Mouse (Mus musculus): ENCODE results near the gene Gm5447. TPM values are rescaled to one million over a fixed set of nuclear protein-coding genes. Genes with fewer than 3 reads are reported as not detected.

The Gm5447 gene
- polyA plus RNA-seq, 1 experiment from 2014 or later = not detected

DNA sequence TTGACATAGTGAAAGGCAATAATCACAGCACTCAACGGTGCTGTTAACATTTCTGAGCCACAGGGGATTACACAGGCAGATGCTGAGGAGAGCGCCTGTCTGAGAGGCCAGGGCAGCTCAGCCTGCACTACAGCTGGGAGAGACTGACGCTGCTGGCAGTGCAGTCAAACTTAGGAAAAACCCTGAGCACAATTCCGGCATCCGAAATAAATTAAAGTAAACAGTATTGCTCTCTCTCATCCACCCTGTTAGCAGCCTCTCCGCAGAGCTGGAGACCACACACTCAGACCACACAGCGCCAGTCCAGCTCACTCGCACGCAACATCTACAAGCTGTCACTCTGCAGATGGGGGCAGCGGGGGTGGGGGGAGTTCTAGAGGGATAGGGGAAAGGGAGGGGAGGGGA is 7.5 kb upstream of the Gm5447 start:
- peak; percentile 60 for ATAC-seq (ENCODE audit: low read depth)
- peaks cover 22% of the 10 kb centered on the region for H3K4me1 ChIP-seq (replicated peaks)
- H3K4me2 ChIP-seq = peak overlapping the region; percentile 50
- H3K4me3 ChIP-seq = peak overlapping the region; percentile 20
- H3K9me3 ChIP-seq = no peaks in the 10 kb centered on the region
- H3K27ac ChIP-seq (replicated peaks) = peak overlapping the region; percentile 54
- no peaks in the 10 kb centered on the region for H3K27me3 ChIP-seq
- peak overlapping the region; percentile 47; the same call in 1 of the 2 replicates for H3K9ac ChIP-seq
- H3K36me3 ChIP-seq = no peaks in the 10 kb centered on the region
- 9% methylated on average over 10 of the region's 10 CpGs for WGBS

DNA sequence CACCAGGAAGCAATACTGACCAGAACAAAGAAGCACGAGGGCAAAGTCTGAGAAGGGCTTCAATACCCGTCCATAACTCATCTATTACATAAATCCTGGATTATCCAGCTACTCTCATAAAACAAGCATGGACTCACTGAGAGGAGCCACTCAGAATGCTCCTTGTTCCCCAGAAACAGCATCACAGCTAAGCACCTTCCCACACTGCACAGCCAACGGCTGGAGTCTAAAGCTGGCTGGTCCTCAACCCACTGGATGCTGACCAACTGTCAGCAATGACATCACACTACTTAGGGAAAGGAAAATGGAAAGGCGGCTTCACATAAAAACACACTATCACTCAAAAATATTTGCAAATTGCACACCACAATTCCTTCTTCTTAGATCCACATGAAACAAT is 5.7 kb upstream of the Gm5447 start:
- H3K27ac ChIP-seq (replicated peaks) = no peak overlapping the region
- H3K9me3 ChIP-seq = no peaks in the 10 kb centered on the region
- no peak overlapping the region for H3K9ac ChIP-seq
- no peak for ATAC-seq (ENCODE audit: low read depth)
- peaks cover 32% of the 10 kb centered on the region for H3K4me1 ChIP-seq (replicated peaks)
- H3K4me2 ChIP-seq = no peak overlapping the region
- no peaks in the 10 kb centered on the region for H3K27me3 ChIP-seq
- WGBS = 63% methylated on average over 4 of the region's 4 CpGs
- H3K4me3 ChIP-seq = no peak overlapping the region
- H3K36me3 ChIP-seq = no peaks in the 10 kb centered on the region

DNA sequence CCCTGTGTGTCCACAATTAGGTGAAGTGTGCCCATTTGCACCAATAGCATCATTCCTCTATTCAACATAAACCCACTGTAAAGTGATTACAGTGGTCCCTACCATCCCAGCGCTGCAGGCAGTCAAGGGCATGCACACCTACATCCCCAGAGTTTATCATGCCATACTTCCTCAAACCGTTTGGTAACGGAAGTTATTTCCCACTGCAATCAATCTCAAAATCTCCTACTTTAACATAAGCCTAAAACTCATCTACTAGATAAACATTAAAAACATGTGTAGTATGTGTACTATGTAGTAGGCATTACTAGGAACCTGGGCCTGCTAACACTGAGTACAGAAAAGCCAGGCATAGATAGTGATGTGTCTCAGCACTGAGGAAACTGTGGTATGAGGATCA is 3.0 kb upstream of the Gm5447 start:
- no peak overlapping the region for H3K9ac ChIP-seq
- no peaks in the 10 kb centered on the region for H3K36me3 ChIP-seq
- H3K4me2 ChIP-seq = no peak overlapping the region
- ATAC-seq (ENCODE audit: low read depth) = no peak
- H3K27me3 ChIP-seq = no peaks in the 10 kb centered on the region
- WGBS = 96% methylated on average over 3 of the region's 3 CpGs
- peaks cover 32% of the 10 kb centered on the region for H3K4me1 ChIP-seq (replicated peaks)
- H3K9me3 ChIP-seq = no peaks in the 10 kb centered on the region
- H3K27ac ChIP-seq (replicated peaks) = no peak overlapping the region
- no peak overlapping the region for H3K4me3 ChIP-seq

DNA sequence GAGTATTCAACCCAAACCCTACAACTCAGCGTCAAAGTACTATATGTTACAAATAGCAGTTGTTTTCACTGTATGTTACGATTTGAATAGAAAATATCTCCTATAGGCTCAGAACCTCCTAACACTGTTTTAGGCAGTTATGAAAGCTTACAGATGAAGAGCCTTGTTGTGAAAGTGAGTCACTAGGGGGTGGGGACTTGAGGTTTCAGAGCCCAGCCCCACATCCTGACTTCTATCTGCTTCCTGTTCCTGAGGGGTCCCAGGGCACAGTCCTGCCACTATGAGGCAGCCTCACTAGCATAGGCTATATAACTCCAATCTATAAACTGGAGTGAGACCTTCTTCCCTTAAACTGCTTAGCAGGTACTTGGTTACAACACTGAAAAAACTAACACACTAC is 1.9 kb upstream of the Gm5447 start:
- no peak overlapping the region for H3K4me3 ChIP-seq
- no peak overlapping the region for H3K9ac ChIP-seq
- 95% methylated on average over 2 of the region's 2 CpGs for WGBS

DNA sequence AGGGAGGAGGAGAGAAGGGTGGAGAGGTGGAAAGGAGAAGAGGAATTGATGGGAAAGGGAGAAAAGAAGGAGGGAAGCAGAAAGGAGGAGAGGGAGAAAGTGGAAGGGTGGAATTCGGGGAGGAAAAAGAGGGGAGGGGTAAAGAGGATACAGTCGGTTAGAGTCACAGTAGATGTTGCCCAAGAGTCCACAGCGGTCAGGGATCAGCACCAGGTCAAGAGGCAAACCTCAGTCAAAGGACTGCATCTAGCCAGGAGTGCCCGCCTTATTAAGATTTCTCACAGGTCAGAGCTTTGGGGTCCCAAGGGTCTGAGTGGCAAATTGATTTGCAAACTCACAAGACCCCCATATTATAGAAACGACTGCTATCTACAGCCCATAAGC is 235 bp downstream of the Gm5447 start:
- peaks cover 18% of the 10 kb centered on the region for H3K4me1 ChIP-seq (replicated peaks)
- peak; percentile 67 for ATAC-seq (ENCODE audit: low read depth)
- peak overlapping the region; percentile 89; the same call in 1 of the 2 replicates for H3K27ac ChIP-seq (replicated peaks)
- H3K4me3 ChIP-seq = peak overlapping the region; percentile 91
- peak overlapping the region; percentile 68 for H3K4me2 ChIP-seq
- no peaks in the 10 kb centered on the region for H3K27me3 ChIP-seq
- H3K9ac ChIP-seq = peak overlapping the region; percentile 93
- no peaks in the 10 kb centered on the region for H3K36me3 ChIP-seq
- 14% methylated on average over 5 of the region's 5 CpGs for WGBS
- H3K9me3 ChIP-seq = no peaks in the 10 kb centered on the region

More for the DNA sequence above, 1.9 kb upstream of the Gm5447 start:
- H3K4me2 ChIP-seq = no peak overlapping the region
- no peaks in the 10 kb centered on the region for H3K36me3 ChIP-seq
- no peaks in the 10 kb centered on the region for H3K27me3 ChIP-seq
- ATAC-seq (ENCODE audit: low read depth) = no peak
- no peak overlapping the region for H3K27ac ChIP-seq (replicated peaks)
- H3K4me1 ChIP-seq (replicated peaks) = peaks cover 21% of the 10 kb centered on the region
- no peaks in the 10 kb centered on the region for H3K9me3 ChIP-seq

DNA sequence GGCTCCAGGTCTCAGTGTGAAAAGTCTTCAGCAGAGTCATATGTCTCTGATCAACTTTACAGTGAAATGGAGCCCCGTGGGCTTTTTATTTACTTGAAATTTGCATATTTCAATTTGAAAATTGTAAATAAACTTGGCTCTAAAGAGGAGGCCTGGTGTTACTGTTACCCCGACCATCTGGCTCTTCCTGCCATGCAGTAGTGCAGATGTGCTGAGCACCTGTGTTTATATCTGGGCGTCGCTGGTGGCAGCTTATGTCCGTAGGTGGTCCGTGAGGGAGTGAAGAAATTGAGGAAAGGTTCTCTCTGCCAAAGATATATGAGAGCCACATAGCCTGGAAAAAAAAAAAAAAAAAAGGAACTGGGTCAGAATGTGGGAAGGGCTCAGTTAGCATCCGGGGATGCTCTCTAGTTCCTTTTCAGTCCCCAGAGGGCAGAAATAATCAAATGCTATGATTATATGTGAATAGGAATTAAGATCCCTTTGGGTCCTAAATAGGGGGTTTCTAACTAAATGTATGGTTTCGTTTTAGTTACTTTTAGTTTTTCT is 2.6 kb downstream of the Gm5447 start:
- H3K4me3 ChIP-seq = no peak overlapping the region
- H3K36me3 ChIP-seq = no peaks in the 10 kb centered on the region
- no peaks in the 10 kb centered on the region for H3K27me3 ChIP-seq
- no peak for ATAC-seq (ENCODE audit: low read depth)
- H3K4me1 ChIP-seq (replicated peaks) = peaks cover 14% of the 10 kb centered on the region
- H3K9ac ChIP-seq = no peak overlapping the region
- WGBS = 64% methylated on average over 8 of the region's 8 CpGs
- H3K27ac ChIP-seq (replicated peaks) = no peak overlapping the region
- no peaks in the 10 kb centered on the region for H3K9me3 ChIP-seq
- H3K4me2 ChIP-seq = no peak overlapping the region

DNA sequence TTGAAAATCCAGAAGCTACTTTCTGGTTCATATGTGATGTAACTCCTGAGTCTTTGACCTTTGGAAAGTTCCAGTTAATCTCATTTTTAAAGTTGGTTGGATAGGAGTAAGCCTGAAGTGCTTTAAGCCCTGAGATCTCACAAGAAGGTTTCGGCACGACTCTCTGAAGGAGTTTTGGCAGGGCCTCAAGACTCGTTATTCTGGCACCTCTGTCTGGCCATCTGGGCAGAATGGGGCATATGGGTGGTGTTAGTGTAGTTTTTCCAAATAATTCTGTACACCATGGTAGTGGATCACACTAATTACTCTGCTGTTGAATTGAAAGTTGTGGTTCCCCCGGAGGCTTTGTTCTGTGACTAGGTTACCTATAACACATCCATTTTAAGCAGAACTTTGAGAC is 4.2 kb downstream of the Gm5447 start:
- Histone ChIP-seq H3K36me3 (no peaks in the 10 kb centered on the region), H3K9ac (no peak overlapping the region), H3K27ac (replicated peaks) (no peak overlapping the region), H3K4me2 (no peak overlapping the region), H3K4me1 (replicated peaks) (peaks cover 5% of the 10 kb centered on the region), H3K4me3 (no peak overlapping the region), H3K9me3 (no peaks in the 10 kb centered on the region), H3K27me3 (no peaks in the 10 kb centered on the region)
- WGBS = 71% methylated on average over 4 of the region's 4 CpGs
- no peak for ATAC-seq (ENCODE audit: low read depth)

DNA sequence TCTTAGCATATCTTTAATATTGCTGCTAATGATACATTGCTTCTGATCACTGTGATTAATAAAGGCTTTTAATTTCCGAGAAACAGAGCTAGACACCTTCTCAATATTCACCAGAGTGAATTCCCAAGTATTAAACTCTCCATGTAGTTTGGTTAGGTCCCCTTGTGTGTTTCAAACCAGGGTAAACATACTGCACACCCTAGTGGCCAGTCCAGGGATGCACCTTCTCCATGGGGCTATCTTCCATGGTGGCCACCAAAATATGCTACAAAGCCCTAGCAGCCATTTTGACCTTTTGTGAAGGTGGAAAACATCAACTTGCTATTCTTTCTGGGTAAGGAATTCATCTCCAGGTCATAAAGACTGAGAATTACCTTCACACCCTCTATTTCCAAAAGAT is 7.7 kb downstream of the Gm5447 start:
- WGBS = 59% methylated on average over 1 of the region's 1 CpGs

DNA sequence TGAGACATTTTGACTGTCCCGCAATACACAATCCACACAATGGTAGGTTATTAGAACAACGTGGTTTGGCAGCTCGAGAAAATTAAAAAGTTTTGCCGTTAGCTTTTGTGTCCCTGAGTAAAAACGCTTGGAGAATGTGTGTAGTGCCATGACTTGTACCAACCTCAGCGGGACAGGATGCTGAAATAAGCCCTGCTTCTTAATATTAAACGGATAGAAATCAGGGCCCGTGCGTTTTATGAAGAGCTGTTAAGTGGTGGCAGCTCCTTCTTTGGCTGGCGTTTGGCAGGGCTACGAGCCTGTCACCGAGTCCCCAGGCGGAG is 11.2 kb downstream of the Gm5447 start:
- Histone ChIP-seq H3K4me3 (peak overlapping the region; percentile 30), H3K36me3 (no peaks in the 10 kb centered on the region), H3K9ac (peak overlapping the region; percentile 31), H3K9me3 (no peaks in the 10 kb centered on the region), H3K27me3 (peaks cover 20% of the 10 kb centered on the region), H3K4me1 (replicated peaks) (peaks cover 20% of the 10 kb centered on the region; the same call in 1 of the 2 replicates), H3K4me2 (peak overlapping the region; percentile 59), H3K27ac (replicated peaks) (no peak overlapping the region)
- ATAC-seq (ENCODE audit: low read depth) = no peak
- WGBS = 22% methylated on average over 13 of the region's 13 CpGs

More for the DNA sequence above, 7.7 kb downstream of the Gm5447 start:
- H3K4me1 ChIP-seq (replicated peaks) = peaks cover 19% of the 10 kb centered on the region; the same call in 1 of the 2 replicates
- no peak overlapping the region for H3K4me3 ChIP-seq
- H3K27ac ChIP-seq (replicated peaks) = no peak overlapping the region
- no peak overlapping the region for H3K4me2 ChIP-seq
- H3K27me3 ChIP-seq = peaks cover 7% of the 10 kb centered on the region; the same call in 1 of the 2 replicates
- H3K9ac ChIP-seq = no peak overlapping the region
- H3K9me3 ChIP-seq = no peaks in the 10 kb centered on the region
- H3K36me3 ChIP-seq = no peaks in the 10 kb centered on the region
- no peak for ATAC-seq (ENCODE audit: low read depth)

DNA sequence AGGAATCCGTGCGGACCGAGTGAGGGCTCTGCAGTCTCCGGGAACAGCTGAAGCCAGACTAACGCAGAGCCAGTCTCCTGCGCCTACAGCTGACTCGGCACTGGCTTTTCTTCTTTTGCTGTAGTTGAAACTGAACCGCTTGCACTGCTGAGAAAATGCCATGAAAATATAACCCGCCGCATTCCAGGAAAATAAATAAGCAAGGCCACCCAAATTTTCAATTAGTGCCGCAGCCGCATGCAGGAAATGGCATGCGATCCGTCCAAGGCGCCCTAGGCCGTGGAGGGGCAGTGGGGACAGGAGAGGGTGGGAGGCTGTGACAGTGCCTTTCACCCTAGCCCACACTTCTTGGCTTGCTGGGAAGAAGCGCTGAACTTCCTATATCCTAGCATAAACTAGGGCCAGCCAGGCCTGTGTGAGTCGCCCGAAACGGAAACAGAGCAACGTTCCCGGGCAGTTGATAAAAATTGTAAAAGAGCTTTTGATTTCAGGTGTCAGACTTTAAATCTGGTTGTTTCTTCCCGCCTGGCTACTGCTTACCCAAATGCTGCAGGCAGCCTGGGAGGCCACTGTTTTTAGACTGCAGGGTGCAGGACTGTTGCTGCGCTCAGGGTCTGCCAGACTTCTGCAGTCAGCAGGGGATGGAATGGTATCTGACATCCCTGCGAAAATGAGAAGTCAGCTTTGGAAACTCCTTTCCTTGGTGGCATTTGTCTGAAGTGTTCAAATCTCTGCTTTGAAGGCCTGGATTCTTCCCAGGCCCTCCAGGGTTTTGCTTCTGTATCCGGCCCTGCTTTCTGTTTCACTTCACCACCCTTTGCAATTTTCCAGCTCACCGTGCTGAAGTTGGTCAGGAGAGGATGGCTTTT is 11.8 kb downstream of the Gm5447 start:
- ATAC-seq (ENCODE audit: low read depth) = peak; percentile 71; the same call in 1 of the 2 replicates
- Histone ChIP-seq H3K9ac (peak overlapping the region; percentile 31), H3K36me3 (no peaks in the 10 kb centered on the region), H3K27ac (replicated peaks) (0 out of 2 replicates have a peak overlapping the region, but pooled peaks have one; percentile 20), H3K27me3 (peaks cover 20% of the 10 kb centered on the region), H3K9me3 (no peaks in the 10 kb centered on the region), H3K4me3 (peak overlapping the region; percentile 30), H3K4me1 (replicated peaks) (peaks cover 20% of the 10 kb centered on the region; the same call in 1 of the 2 replicates), H3K4me2 (peak overlapping the region; percentile 59)
- WGBS = 21% methylated on average over 27 of the region's 27 CpGs

DNA sequence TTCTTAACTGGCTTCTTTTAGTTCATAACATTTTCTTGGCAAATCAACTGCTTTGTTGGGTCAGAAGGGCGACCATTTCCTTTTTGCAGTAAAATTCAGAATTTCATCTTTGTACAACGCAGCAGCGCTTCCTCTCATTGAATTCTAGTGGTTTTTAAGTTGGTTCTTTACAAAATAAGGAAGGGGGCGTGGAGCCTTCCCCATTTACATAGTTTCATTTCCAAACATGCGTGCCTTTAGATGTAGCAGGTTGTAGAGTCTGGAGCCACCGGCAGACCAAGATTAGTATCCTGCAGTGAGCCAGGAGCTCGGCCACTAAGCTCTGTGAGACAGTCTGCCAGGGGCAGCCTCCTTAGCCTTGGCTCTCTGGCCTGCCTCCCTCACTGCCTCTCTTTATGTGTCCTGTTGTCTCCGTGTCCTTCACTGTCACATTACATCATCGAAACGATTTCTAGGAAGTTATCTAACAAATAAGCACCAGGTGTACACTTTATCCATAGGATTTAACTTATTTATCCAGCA is 13.0 kb downstream of the Gm5447 start:
- Histone ChIP-seq H3K27ac (replicated peaks) (no peak overlapping the region), H3K36me3 (no peaks in the 10 kb centered on the region), H3K4me1 (replicated peaks) (peaks cover 20% of the 10 kb centered on the region; the same call in 1 of the 2 replicates), H3K9me3 (no peaks in the 10 kb centered on the region), H3K9ac (no peak overlapping the region), H3K27me3 (peaks cover 20% of the 10 kb centered on the region), H3K4me2 (no peak overlapping the region), H3K4me3 (no peak overlapping the region)
- ATAC-seq (ENCODE audit: low read depth) = no peak
- WGBS = 75% methylated on average over 10 of the region's 10 CpGs

DNA sequence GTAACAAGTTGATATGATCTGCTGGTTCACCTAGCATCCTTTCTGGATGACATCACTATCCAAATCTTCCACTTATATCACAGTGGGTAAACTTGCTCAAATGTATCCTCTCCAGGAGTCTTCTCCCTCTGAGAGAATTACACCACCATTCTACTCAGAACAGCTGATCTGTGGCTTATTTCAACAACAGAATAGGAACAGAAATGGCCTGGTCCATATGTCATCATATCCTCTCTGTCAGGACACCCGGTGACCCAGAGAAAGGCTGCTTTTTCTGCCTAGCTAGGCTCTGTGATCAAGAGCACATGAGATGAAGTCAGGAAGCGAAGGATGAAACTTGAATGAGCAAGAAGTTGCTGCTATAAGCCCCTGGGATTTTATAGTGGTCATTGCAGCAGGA is 13.7 kb downstream of the Gm5447 start:
- no peak for ATAC-seq (ENCODE audit: low read depth)
- no peaks in the 10 kb centered on the region for H3K9me3 ChIP-seq
- whole genome bisulfite sequencing = 80% methylated on average over 2 of the region's 2 CpGs
- no peak overlapping the region for H3K9ac ChIP-seq
- H3K27me3 ChIP-seq = peaks cover 20% of the 10 kb centered on the region
- peaks cover 20% of the 10 kb centered on the region; the same call in 1 of the 2 replicates for H3K4me1 ChIP-seq (replicated peaks)
- no peak overlapping the region for H3K4me2 ChIP-seq
- H3K36me3 ChIP-seq = no peaks in the 10 kb centered on the region
- H3K27ac ChIP-seq (replicated peaks) = no peak overlapping the region
- H3K4me3 ChIP-seq = no peak overlapping the region
